Mouse (Mus musculus): ENCODE measurements around the gene Tgif1.

DNA sequence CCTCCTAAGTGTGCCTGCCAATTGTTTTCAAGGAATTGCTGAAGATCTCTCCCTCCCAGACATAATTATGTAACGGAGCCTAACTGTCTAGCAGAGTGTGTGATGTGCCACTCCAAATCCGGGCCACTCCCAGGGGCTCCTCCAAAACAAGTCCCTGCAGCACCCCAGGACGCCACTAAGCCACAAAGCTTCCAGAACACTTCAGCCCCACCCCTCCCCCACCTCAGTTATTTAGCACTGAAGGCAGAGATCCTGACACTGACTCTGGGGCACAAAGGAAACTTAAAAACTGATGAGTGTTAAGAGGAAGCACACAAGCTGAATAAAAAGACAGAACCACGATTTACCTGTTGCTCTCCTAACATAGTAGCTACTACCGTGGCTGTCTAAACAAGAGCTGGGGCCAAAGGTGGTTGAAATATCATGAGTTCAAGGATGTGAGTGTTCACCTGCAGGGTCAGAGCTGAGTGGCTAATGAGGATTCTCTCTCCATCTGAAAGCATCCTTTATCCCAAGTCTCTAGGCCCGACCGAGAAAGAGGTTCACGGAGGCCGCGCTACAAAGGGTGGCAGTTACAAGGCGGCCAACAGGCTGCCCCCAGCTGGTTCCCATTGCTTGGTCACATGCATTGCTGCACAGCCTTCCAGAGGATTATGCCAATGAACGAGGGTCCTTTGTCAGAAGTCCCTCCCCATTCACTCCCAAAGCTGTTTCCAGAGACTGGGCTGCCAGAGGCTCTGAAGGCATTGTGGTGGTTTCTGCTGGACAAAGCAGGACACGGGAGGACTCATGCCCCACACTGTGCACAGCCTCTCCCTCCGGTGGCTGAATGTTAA is 19.0 kb upstream of the Tgif1 start:
- TF ChIP-seq CTCF (IDR thresholded peaks at IDR 0.05; ENCODE audit: low read depth) (no peak), EP300 (IDR thresholded peaks at IDR 0.05; ENCODE audit: low read depth) (no peak)

Data from liver, postnatal 0 days (tissue).